Mouse (Mus musculus): Measurements from ENCODE around the gene Dnah9. TPM values are rescaled to one million over a fixed set of nuclear protein-coding genes. Genes with fewer than 3 reads are reported as not detected.

Gene Dnah9
- polyA plus RNA-seq, 1 experiment = not detected

GRCm38 (mm10) chr11:65861476-65861875 is 306.9 kb downstream of the Dnah9 start:
- TF ChIP-seq EP300 (IDR thresholded peaks at IDR 0.05; ENCODE audit: insufficient read depth, low read depth, low read length) (no peak), CTCF (IDR thresholded peaks at IDR 0.05; ENCODE audit: low read depth, low read length) (no peak)
- H3K36me3 ChIP-seq (ENCODE audit: control insufficient read depth, insufficient read depth, low read length, poor library complexity, severe bottlenecking) = no peaks in the 10 kb centered on the region
- no peaks in the 10 kb centered on the region for H3K4me1 ChIP-seq (ENCODE audit: control insufficient read depth, insufficient read depth, low read length)
- H3K4me3 ChIP-seq (ENCODE audit: low read depth, low read length) = no peak overlapping the region
- H3K9me3 ChIP-seq (replicated peaks; ENCODE audit: control insufficient read depth, insufficient read depth, low read length, poor library complexity, severe bottlenecking) = no peaks in the 10 kb centered on the region
- no peak overlapping the region for H3K9ac ChIP-seq (ENCODE audit: low read depth, poor library complexity, severe bottlenecking)
- H3K27me3 ChIP-seq (ENCODE audit: control insufficient read depth, insufficient read depth, low read length, poor library complexity, severe bottlenecking) = no peaks in the 10 kb centered on the region
- no peak overlapping the region for H3K27ac ChIP-seq (ENCODE audit: insufficient read depth, low read length)

- H3K36me3 ChIP-seq (ENCODE audit: control insufficient read depth, insufficient read depth, low read length, poor library complexity, severe bottlenecking) = no peaks in the 10 kb centered on the region
- no peaks in the 10 kb centered on the region for H3K4me1 ChIP-seq (ENCODE audit: control insufficient read depth, insufficient read depth, low read length)
- TF ChIP-seq POLR2A (IDR thresholded peaks at IDR 0.05; ENCODE audit: insufficient read depth, low read length) (no peak), CTCF (IDR thresholded peaks at IDR 0.05; ENCODE audit: low read depth, low read length) (no peak), EP300 (IDR thresholded peaks at IDR 0.05; ENCODE audit: insufficient read depth, low read depth, low read length) (no peak)
- no peak overlapping the region for H3K9ac ChIP-seq (ENCODE audit: low read depth, poor library complexity, severe bottlenecking)
- no peak overlapping the region for H3K4me3 ChIP-seq (ENCODE audit: low read depth, low read length)
- H3K27ac ChIP-seq (ENCODE audit: insufficient read depth, low read length) = no peak overlapping the region
- no peaks in the 10 kb centered on the region for H3K27me3 ChIP-seq (ENCODE audit: control insufficient read depth, insufficient read depth, low read length, poor library complexity, severe bottlenecking)
- no peaks in the 10 kb centered on the region for H3K9me3 ChIP-seq (replicated peaks; ENCODE audit: control insufficient read depth, insufficient read depth, low read length, poor library complexity, severe bottlenecking)
Measured at GRCm38 (mm10) chr11:65852066-65852465, 316.3 kb downstream of the Dnah9 start.

GRCm38 (mm10) chr11:65846446-65846845 is 321.9 kb downstream of the Dnah9 start:
- Histone ChIP-seq H3K36me3 (ENCODE audit: control insufficient read depth, insufficient read depth, low read length, poor library complexity, severe bottlenecking) (no peaks in the 10 kb centered on the region), H3K27ac (ENCODE audit: insufficient read depth, low read length) (no peak overlapping the region), H3K4me3 (ENCODE audit: low read depth, low read length) (no peak overlapping the region), H3K27me3 (ENCODE audit: control insufficient read depth, insufficient read depth, low read length, poor library complexity, severe bottlenecking) (no peaks in the 10 kb centered on the region), H3K4me1 (ENCODE audit: control insufficient read depth, insufficient read depth, low read length) (no peaks in the 10 kb centered on the region), H3K9ac (ENCODE audit: low read depth, poor library complexity, severe bottlenecking) (no peak overlapping the region), H3K9me3 (replicated peaks; ENCODE audit: control insufficient read depth, insufficient read depth, low read length, poor library complexity, severe bottlenecking) (no peaks in the 10 kb centered on the region)
- TF ChIP-seq EP300 (IDR thresholded peaks at IDR 0.05; ENCODE audit: insufficient read depth, low read depth, low read length) (no peak), CTCF (IDR thresholded peaks at IDR 0.05; ENCODE audit: low read depth, low read length) (no peak)

- H3K27ac ChIP-seq (ENCODE audit: insufficient read depth, low read length) = no peak overlapping the region
- no peak overlapping the region for H3K9ac ChIP-seq (ENCODE audit: low read depth, poor library complexity, severe bottlenecking)
- H3K27me3 ChIP-seq (ENCODE audit: control insufficient read depth, insufficient read depth, low read length, poor library complexity, severe bottlenecking) = no peaks in the 10 kb centered on the region
- H3K4me3 ChIP-seq (ENCODE audit: low read depth, low read length) = no peak overlapping the region
- H3K9me3 ChIP-seq (replicated peaks; ENCODE audit: control insufficient read depth, insufficient read depth, low read length, poor library complexity, severe bottlenecking) = no peaks in the 10 kb centered on the region
- TF ChIP-seq CTCF (IDR thresholded peaks at IDR 0.05; ENCODE audit: low read depth, low read length) (no peak), EP300 (IDR thresholded peaks at IDR 0.05; ENCODE audit: insufficient read depth, low read depth, low read length) (no peak), POLR2A (IDR thresholded peaks at IDR 0.05; ENCODE audit: insufficient read depth, low read length) (no peak)
- H3K36me3 ChIP-seq (ENCODE audit: control insufficient read depth, insufficient read depth, low read length, poor library complexity, severe bottlenecking) = no peaks in the 10 kb centered on the region
- H3K4me1 ChIP-seq (ENCODE audit: control insufficient read depth, insufficient read depth, low read length) = no peaks in the 10 kb centered on the region
Measured at GRCm38 (mm10) chr11:65838999-65839398, 329.4 kb downstream of the Dnah9 start.

- H3K9me3 ChIP-seq (replicated peaks; ENCODE audit: control insufficient read depth, insufficient read depth, low read length, poor library complexity, severe bottlenecking) = no peaks in the 10 kb centered on the region
- peaks cover 2% of the 10 kb centered on the region for H3K36me3 ChIP-seq (ENCODE audit: control insufficient read depth, insufficient read depth, low read length, poor library complexity, severe bottlenecking)
- H3K27ac ChIP-seq (ENCODE audit: insufficient read depth, low read length) = no peak overlapping the region
- no peaks in the 10 kb centered on the region for H3K27me3 ChIP-seq (ENCODE audit: control insufficient read depth, insufficient read depth, low read length, poor library complexity, severe bottlenecking)
- H3K4me3 ChIP-seq (ENCODE audit: low read depth, low read length) = no peak overlapping the region
- no peak for TF ChIP-seq CTCF (IDR thresholded peaks at IDR 0.05; ENCODE audit: low read depth, low read length)
- no peak overlapping the region for H3K9ac ChIP-seq (ENCODE audit: low read depth, poor library complexity, severe bottlenecking)
- H3K4me1 ChIP-seq (ENCODE audit: control insufficient read depth, insufficient read depth, low read length) = no peaks in the 10 kb centered on the region
Measured at GRCm38 (mm10) chr11:65824556-65824955, 343.8 kb downstream of the Dnah9 start.

- Histone ChIP-seq H3K9me3 (replicated peaks; ENCODE audit: control insufficient read depth, insufficient read depth, low read length, poor library complexity, severe bottlenecking) (no peaks in the 10 kb centered on the region), H3K27me3 (ENCODE audit: control insufficient read depth, insufficient read depth, low read length, poor library complexity, severe bottlenecking) (no peaks in the 10 kb centered on the region), H3K27ac (ENCODE audit: insufficient read depth, low read length) (no peak overlapping the region), H3K36me3 (ENCODE audit: control insufficient read depth, insufficient read depth, low read length, poor library complexity, severe bottlenecking) (no peaks in the 10 kb centered on the region; the same call in 1 of the 2 replicates), H3K4me1 (ENCODE audit: control insufficient read depth, insufficient read depth, low read length) (no peaks in the 10 kb centered on the region), H3K9ac (ENCODE audit: low read depth, poor library complexity, severe bottlenecking) (no peak overlapping the region), H3K4me3 (ENCODE audit: low read depth, low read length) (no peak overlapping the region)
- TF ChIP-seq EP300 (IDR thresholded peaks at IDR 0.05; ENCODE audit: insufficient read depth, low read depth, low read length) = no peak
- TF ChIP-seq CTCF (IDR thresholded peaks at IDR 0.05; ENCODE audit: low read depth, low read length) = peak; percentile 83
Measured at GRCm38 (mm10) chr11:65820877-65821276, 347.5 kb downstream of the Dnah9 start.

Measured in ES-Bruce4 (cell line).